Mouse (Mus musculus) MEL (cell line): Measurements from ENCODE around the gene Atp5s. TPM values are rescaled to one million over a fixed set of nuclear protein-coding genes. Genes with fewer than 3 reads are reported as not detected.

Experiments used
- DNase-seq: peaks from one replicate; pipeline ENCODE4 v3.0.0; 2011; ENCODE audit warnings: low read depth, low spot score
- H3K27ac ChIP-seq: 2 replicates; pipeline ENCODE4 v1.5.1; 2012; ENCODE audit warnings: low read depth, mild to moderate bottlenecking, control low read depth, low read length, moderate library complexity; ENCODE audit not compliant: control insufficient read depth
- H3K27me3 ChIP-seq, 2 experiments: fragments of 150-350 bp in 1 of 2; sonication (generic) in 1 of 2; 2 replicates each; pipeline ENCODE4 v1.6.1; 2012; ENCODE audit warnings: low read length in 2 of 2, mild to moderate bottlenecking in 2 of 2, improper control_type of control experiment in 1 of 2, moderate library complexity in 1 of 2; ENCODE audit not compliant: insufficient read depth in 2 of 2, control insufficient read depth in 1 of 2
- H3K36me3 ChIP-seq, 2 experiments: 2 replicates each; pipeline ENCODE4 v1.6.1; 2012 to 2014; ENCODE audit warnings: low read length in 2 of 2, improper control_type of control experiment in 1 of 2, inconsistent platforms in 1 of 2, mild to moderate bottlenecking in 1 of 2; ENCODE audit not compliant: insufficient read depth in 2 of 2, control insufficient read depth in 1 of 2
- H3K4me1 ChIP-seq, 2 experiments: fragments of 150-350 bp in 1 of 2; sonication (generic) in 1 of 2; 2 replicates each; pipeline ENCODE4 v1.6.1; 2012; ENCODE audit warnings: low read length in 2 of 2, improper control_type of control experiment in 1 of 2, mild to moderate bottlenecking in 1 of 2; ENCODE audit not compliant: insufficient read depth in 2 of 2, control insufficient read depth in 1 of 2
- H3K4me3 ChIP-seq, 2 experiments: fragments of 150-350 bp in 1 of 2; sonication (generic) in 1 of 2; 2 replicates each; pipeline ENCODE4 v1.5.1; 2012; ENCODE audit warnings: low read depth in 2 of 2, low read length in 2 of 2, mild to moderate bottlenecking in 2 of 2, moderate library complexity in 2 of 2, control low read depth in 1 of 2, improper control_type of control experiment in 1 of 2; ENCODE audit not compliant: control insufficient read depth in 1 of 2, insufficient read depth in 1 of 2
- H3K79me2 ChIP-seq: 2 replicates; pipeline ENCODE4 v1.6.1; 2012; ENCODE audit warnings: mild to moderate bottlenecking, low read length, moderate library complexity; ENCODE audit not compliant: control insufficient read depth, poor library complexity, insufficient read depth
- H3K9ac ChIP-seq: 2 replicates; pipeline ENCODE4 v1.6.1; 2012; ENCODE audit warnings: low read depth, mild to moderate bottlenecking, control low read depth, low read length, moderate library complexity; ENCODE audit not compliant: control insufficient read depth, poor library complexity, severe bottlenecking
- H3K9me3 ChIP-seq: fragments of 150-350 bp; sonication (generic); replicated peaks from 2 replicates; pipeline ENCODE4 v1.6.1; 2012; ENCODE audit warnings: mild to moderate bottlenecking, low read length, improper control_type of control experiment, moderate library complexity; ENCODE audit not compliant: insufficient read depth
- BHLHE40 ChIP-seq: IDR thresholded peaks from 2 replicates; pipeline ENCODE4 v1.6.1; 2012; ENCODE audit warnings: low read depth, mild to moderate bottlenecking, inconsistent platforms, low read length, improper control_type of control experiment, borderline replicate concordance
- CHD1 ChIP-seq: IDR thresholded peaks from 2 replicates; pipeline ENCODE4 v1.6.1; 2012; ENCODE audit warnings: low read depth, mild to moderate bottlenecking, inconsistent platforms, low read length, improper control_type of control experiment
- CHD2 ChIP-seq: IDR thresholded peaks from 2 replicates; pipeline ENCODE4 v1.6.1; 2011; ENCODE audit warnings: low read length, improper control_type of control experiment
- CTCF ChIP-seq, 3 experiments: IDR thresholded peaks in 2 of 3; conservative IDR thresholded peaks in 1 of 3; 2 replicates each; pipeline ENCODE4 v1.5.1; 2011 to 2012; ENCODE audit warnings: low read length in 3 of 3, low read depth in 2 of 3, mild to moderate bottlenecking in 2 of 3, improper control_type of control experiment in 1 of 3, inconsistent platforms in 1 of 3, mixed read lengths in 1 of 3, moderate library complexity in 1 of 3; ENCODE audit not compliant: control insufficient read depth in 1 of 3, insufficient read depth in 1 of 3, poor library complexity in 1 of 3, severe bottlenecking in 1 of 3
- EP300 ChIP-seq, 2 experiments: IDR thresholded peaks; 2 replicates each; pipeline ENCODE4 v1.6.1; 2011; ENCODE audit warnings: improper control_type of control experiment in 2 of 2, low read length in 2 of 2, low read depth in 1 of 2, mild to moderate bottlenecking in 1 of 2
- ETS1 ChIP-seq: IDR thresholded peaks from 2 replicates; pipeline ENCODE4 v1.6.1; 2012; ENCODE audit warnings: low read depth, mild to moderate bottlenecking, inconsistent platforms, low read length, improper control_type of control experiment, moderate library complexity
- GATA1 ChIP-seq: IDR thresholded peaks from 2 replicates; pipeline ENCODE4 v1.6.1; 2011; ENCODE audit warnings: low read depth, low read length, improper control_type of control experiment
- HCFC1 ChIP-seq: IDR thresholded peaks from 2 replicates; pipeline ENCODE4 v1.6.1; 2012; ENCODE audit warnings: low read depth, mild to moderate bottlenecking, inconsistent platforms, low read length, improper control_type of control experiment, moderate library complexity
- JUND ChIP-seq: IDR thresholded peaks from 2 replicates; pipeline ENCODE4 v1.6.1; 2011; ENCODE audit warnings: low read depth, mild to moderate bottlenecking, improper control_type of control experiment, low read length
- KAT2A ChIP-seq: conservative IDR thresholded peaks from 2 replicates; pipeline ENCODE4 v1.6.1; 2012; ENCODE audit warnings: low read depth, low read length, improper control_type of control experiment, inconsistent platforms
- MAFK ChIP-seq: IDR thresholded peaks from 2 replicates; pipeline ENCODE4 v1.6.1; 2011; ENCODE audit warnings: low read depth, mild to moderate bottlenecking, low read length, improper control_type of control experiment, borderline replicate concordance
- MAX ChIP-seq: IDR thresholded peaks from 2 replicates; pipeline ENCODE4 v1.6.1; 2011; ENCODE audit warnings: low read length, improper control_type of control experiment
- MYB ChIP-seq: IDR thresholded peaks from 2 replicates; pipeline ENCODE4 v1.6.1; 2011; ENCODE audit warnings: mild to moderate bottlenecking, low read depth, low read length, improper control_type of control experiment
- MYC ChIP-seq: IDR thresholded peaks from 2 replicates; pipeline ENCODE4 v1.6.1; 2011; ENCODE audit warnings: low read depth, mild to moderate bottlenecking, low read length, improper control_type of control experiment, moderate library complexity
- NRF1 ChIP-seq: IDR thresholded peaks from 2 replicates; pipeline ENCODE4 v1.6.1; 2014; ENCODE audit warnings: low read depth, mild to moderate bottlenecking, inconsistent platforms, low read length, improper control_type of control experiment, moderate library complexity; ENCODE audit not compliant: poor library complexity, insufficient read depth, severe bottlenecking
- POLR2A ChIP-seq, 2 experiments: IDR thresholded peaks; 2 replicates each; pipeline ENCODE4 v1.6.1; 2011 to 2012; ENCODE audit warnings: low read length in 2 of 2, mild to moderate bottlenecking in 2 of 2, control low read depth in 1 of 2, improper control_type of control experiment in 1 of 2, low read depth in 1 of 2, moderate library complexity in 1 of 2; ENCODE audit not compliant: control insufficient read depth in 1 of 2, insufficient read depth in 1 of 2, poor library complexity in 1 of 2
- POLR2AphosphoS2 ChIP-seq: IDR thresholded peaks from 2 replicates; pipeline ENCODE4 v1.6.1; 2011; ENCODE audit warnings: low read length, improper control_type of control experiment
- POLR2AphosphoS5 ChIP-seq: IDR thresholded peaks from 2 replicates; pipeline ENCODE4 v1.6.1; 2012; ENCODE audit warnings: low read depth, borderline replicate concordance, mild to moderate bottlenecking, inconsistent platforms, low read length, moderate library complexity, mixed read lengths
- RAD21 ChIP-seq: IDR thresholded peaks from 2 replicates; pipeline ENCODE4 v1.6.1; 2011; ENCODE audit warnings: mild to moderate bottlenecking, low read depth, low read length, improper control_type of control experiment
- TAL1 ChIP-seq: IDR thresholded peaks from 2 replicates; pipeline ENCODE4 v1.6.1; 2012; ENCODE audit warnings: mild to moderate bottlenecking, inconsistent platforms, low read length, moderate library complexity, mixed read lengths
- UBTF ChIP-seq: IDR thresholded peaks from 2 replicates; pipeline ENCODE4 v1.6.1; 2012; ENCODE audit warnings: low read depth, mild to moderate bottlenecking, inconsistent platforms, low read length, improper control_type of control experiment, moderate library complexity, borderline replicate concordance; ENCODE audit not compliant: insufficient read depth
- ZC3H11A ChIP-seq: IDR thresholded peaks from 2 replicates; pipeline ENCODE4 v1.6.1; 2012; ENCODE audit warnings: low read depth, mild to moderate bottlenecking, inconsistent platforms, low read length, improper control_type of control experiment
- ZKSCAN1 ChIP-seq: IDR thresholded peaks from 2 replicates; pipeline ENCODE4 v1.6.1; 2012; ENCODE audit warnings: low read depth, mild to moderate bottlenecking, inconsistent platforms, low read length, improper control_type of control experiment, moderate library complexity
- ZNF384 ChIP-seq: IDR thresholded peaks from 2 replicates; pipeline ENCODE4 v1.6.1; 2012; ENCODE audit warnings: low read depth, mild to moderate bottlenecking, inconsistent platforms, low read length, improper control_type of control experiment
- polyA plus RNA-seq, 2 experiments: library from polyadenylated mRNA; stranded (reverse) in 1 of 2; unstranded in 1 of 2; fragments of >175 nt in 1 of 2; fragments of >200 nt in 1 of 2; gene quantifications; 2 replicates each; pipeline versions ENCODE4 v1.2.1 to v1.2.4; 2012; ENCODE audit warnings: low replicate concordance in 2 of 2, low read depth in 1 of 2; ENCODE audit not compliant: insufficient read length in 2 of 2, insufficient read depth in 1 of 2, missing spikeins in 1 of 2
- total RNA-seq: library from RNA; depleted of rRNA; stranded (reverse); fragments of 300-350 nt; gene quantifications from 2 replicates; pipeline ENCODE4 v1.2.3, GENCODE M21; 2012

The Atp5s gene
- total and polyA plus RNA-seq, 3 experiments, result 12.7 to 13.7 TPM; not detected in 1

DNA sequence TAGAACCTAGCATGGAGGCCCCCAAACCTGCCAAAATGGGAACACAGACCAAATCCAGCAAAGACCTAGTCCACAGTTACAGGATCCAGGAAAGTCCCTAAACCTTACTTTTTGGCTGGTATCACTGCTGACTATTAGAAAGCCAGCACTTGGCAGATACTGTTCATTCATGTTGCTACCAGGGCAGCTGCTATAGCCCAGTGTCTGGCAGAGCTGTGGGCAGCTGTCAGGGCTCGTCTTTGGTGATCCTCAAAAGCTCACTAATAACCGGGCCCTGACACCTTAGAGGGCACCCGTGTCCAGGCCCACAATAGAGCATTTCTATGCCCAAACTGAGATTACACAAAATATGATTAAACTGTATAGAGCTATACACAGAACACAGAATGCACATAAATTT is 1.9 kb upstream of the Atp5s start:
- Histone ChIP-seq H3K4me3 (no peak overlapping the region), H3K4me1 (peaks cover 3 to 14% of the 10 kb centered on the region in 2 experiments; a peak in 3 of 4 replicates), H3K9me3 (no peaks in the 10 kb centered on the region), H3K79me2 (peaks cover 17% of the 10 kb centered on the region), H3K27me3 (no peaks in the 10 kb centered on the region), H3K36me3 (peaks cover 7 to 12% of the 10 kb centered on the region in 2 experiments), H3K27ac (no peak overlapping the region)
- DNase-seq, result no peak
- TF ChIP-seq MYC (no peak), RAD21 (no peak), MAFK (no peak), KAT2A (no peak), BHLHE40 (no peak), UBTF (no peak), ZC3H11A (no peak), JUND (no peak), CHD2 (no peak)
- TF ChIP-seq, all 39 proteins: peak for 0
- no peak overlapping the region for H3K9ac ChIP-seq

DNA sequence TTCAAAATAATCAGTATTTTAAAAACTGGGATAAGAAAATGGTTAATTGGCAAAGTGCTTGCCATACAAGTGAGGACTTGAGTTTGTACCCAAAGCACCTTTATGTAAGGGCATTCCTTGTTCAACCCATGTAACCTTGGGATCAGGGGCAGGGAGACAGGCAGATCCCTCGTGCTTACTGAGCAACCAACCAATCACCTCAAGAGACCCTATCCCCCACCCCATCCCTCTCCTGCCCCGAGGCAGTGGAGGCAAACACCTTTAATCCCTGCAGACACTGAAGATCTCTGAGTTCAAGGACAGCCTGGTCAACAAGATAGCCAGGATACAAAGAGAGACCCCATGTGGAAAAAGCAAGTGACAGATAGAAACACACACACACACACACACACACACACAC is 1.4 kb upstream of the Atp5s start:
- Histone ChIP-seq H3K9me3 (no peaks in the 10 kb centered on the region), H3K27ac (no peak overlapping the region), H3K9ac (peak overlapping the region; percentile 91; the same call in 1 of the 2 replicates), H3K36me3 (peaks cover 7 to 12% of the 10 kb centered on the region in 2 experiments), H3K79me2 (peaks cover 17% of the 10 kb centered on the region), H3K4me3 (peak overlapping the region; percentile 95 to 96; a peak in 3 of 4 replicates), H3K27me3 (no peaks in the 10 kb centered on the region), H3K4me1 (peaks cover 3 to 14% of the 10 kb centered on the region in 2 experiments; a peak in 3 of 4 replicates)
- no peak for TF ChIP-seq POLR2AphosphoS5
- no peak for TF ChIP-seq TAL1
- no peak for TF ChIP-seq GATA1
- TF ChIP-seq ZKSCAN1, result no peak
- no peak for TF ChIP-seq POLR2A (IDR thresholded peaks at IDR 0.05; ENCODE audit: control insufficient read depth in 1 of 2, insufficient read depth in 1 of 2, low read depth in 1 of 2, low read length in 2 of 2, poor library complexity in 1 of 2)
- TF ChIP-seq MYB, result no peak
- TF ChIP-seq NRF1, result no peak
- TF ChIP-seq CHD1, result no peak
- TF ChIP-seq EP300 (IDR thresholded peaks at IDR 0.05; ENCODE audit: low read depth in 1 of 2, low read length in 2 of 2), result no peak
- TF ChIP-seq MAX, result no peak
- no peak for TF ChIP-seq HCFC1
- TF ChIP-seq ZNF384, result no peak
- TF ChIP-seq ETS1, result no peak
- TF ChIP-seq CTCF (IDR thresholded peaks at IDR 0.05 in 2 of 3, conservative IDR thresholded peaks at IDR 0.05 in 1 of 3; ENCODE audit: control insufficient read depth in 1 of 3, insufficient read depth in 1 of 3, low read depth in 2 of 3, low read length in 3 of 3, poor library complexity in 1 of 3, severe bottlenecking in 1 of 3), result no peak
- no peak for TF ChIP-seq POLR2AphosphoS2
- DNase-seq, result no peak
